Comparison of ENCODE assay signal across 28 mouse cellular contexts in genomic region chr8:47691831-47692230, GRCm38 (mm10). TPM values are rescaled to one million over a fixed set of nuclear protein-coding genes. Genes with fewer than 3 reads are reported as not detected.
DNase-seq lines count a peak whose midpoint lies in the region; ATAC-seq lines count a peak whose summit lies in the region.
"Had no signal": no experiment of that assay in that cellular context is flagged by ENCODE, and none has a peak within 500 bp of the region (broad histone marks: within the 10 kb centered on the region; RNA-seq: fewer than 3 reads in every experiment).

No protein-coding gene starts in this region.

- peaks cover 11% of the 10 kb centered on the region for H3K27me3 ChIP-seq in forebrain, embryonic 10.5 days (ENCODE audit: poor library complexity, severe bottlenecking)
- H3K27me3 ChIP-seq in forebrain, embryonic 16.5 days (replicated peaks; ENCODE audit: control insufficient read depth, insufficient read depth, low read length), result no peaks in the 10 kb centered on the region
- H3K27me3 ChIP-seq in liver, embryonic 11.5 days (replicated peaks; ENCODE audit: control insufficient read depth, insufficient read depth, low read length), result no peaks in the 10 kb centered on the region
- H3K27me3 ChIP-seq in liver, embryonic 12.5 days (replicated peaks), result no peaks in the 10 kb centered on the region
- H3K27me3 ChIP-seq in neural tube, embryonic 13.5 days, result peaks cover 8% of the 10 kb centered on the region; the same call in 1 of the 2 replicates
- H3K27me3 ChIP-seq: intestine, embryonic 15.5 days; liver, embryonic 13.5 days; neural tube, embryonic 12.5 days had no signal

- 69% methylated on average over 9 of the region's 10 CpGs for WGBS in forebrain, embryonic 10.5 days
- WGBS in forebrain, embryonic 16.5 days, result 64% methylated on average over 9 of the region's 10 CpGs
- WGBS in liver, embryonic 11.5 days, result 81% methylated on average over 9 of the region's 10 CpGs
- 88% methylated on average over 9 of the region's 10 CpGs for WGBS in liver, embryonic 12.5 days (ENCODE audit: insufficient replicate concordance)
- 71% methylated on average over 10 of the region's 10 CpGs for WGBS in neural tube, embryonic 13.5 days

- no peak overlapping the region for H3K9ac ChIP-seq in forebrain, embryonic 16.5 days (replicated peaks; ENCODE audit: low read depth, low read length)
- H3K9ac ChIP-seq in liver, embryonic 11.5 days (ENCODE audit: low read depth, low read length), result no peak overlapping the region
- H3K9ac ChIP-seq in liver, embryonic 12.5 days, result no peak overlapping the region
- no peak overlapping the region for H3K9ac ChIP-seq in neural tube, embryonic 13.5 days
- H3K9ac ChIP-seq: intestine, embryonic 15.5 days; liver, embryonic 13.5 days; neural tube, embryonic 12.5 days had no signal

- H3K36me3 ChIP-seq in forebrain, embryonic 10.5 days (replicated peaks), result no peaks in the 10 kb centered on the region
- no peaks in the 10 kb centered on the region for H3K36me3 ChIP-seq in forebrain, embryonic 16.5 days (ENCODE audit: control insufficient read depth, insufficient read depth)
- no peaks in the 10 kb centered on the region for H3K36me3 ChIP-seq in liver, embryonic 11.5 days (ENCODE audit: control insufficient read depth, insufficient read depth, low read length)
- no peaks in the 10 kb centered on the region for H3K36me3 ChIP-seq in liver, embryonic 12.5 days
- no peaks in the 10 kb centered on the region for H3K36me3 ChIP-seq in neural tube, embryonic 13.5 days
- H3K36me3 ChIP-seq: G1E; hindbrain, embryonic 10.5 days; intestine, embryonic 15.5 days; limb, embryonic 13.5 days; liver, embryonic 13.5 days; neural tube, embryonic 12.5 days had no signal

- no peak overlapping the region for H3K27ac ChIP-seq in forebrain, embryonic 10.5 days
- no peak overlapping the region for H3K27ac ChIP-seq in forebrain, embryonic 16.5 days (ENCODE audit: low read length)
- H3K27ac ChIP-seq in liver, embryonic 11.5 days (ENCODE audit: low read depth, low read length), result no peak overlapping the region
- no peak overlapping the region for H3K27ac ChIP-seq in liver, embryonic 12.5 days
- H3K27ac ChIP-seq in neural tube, embryonic 13.5 days (replicated peaks), result no peak overlapping the region
- H3K27ac ChIP-seq: intestine, embryonic 15.5 days; limb, embryonic 13.5 days; liver, embryonic 13.5 days; neural tube, embryonic 12.5 days had no signal

- H3K4me3 ChIP-seq in forebrain, embryonic 10.5 days, result no peak overlapping the region
- H3K4me3 ChIP-seq in forebrain, embryonic 16.5 days (replicated peaks; ENCODE audit: low read length), result no peak overlapping the region
- H3K4me3 ChIP-seq in liver, embryonic 11.5 days (ENCODE audit: low read depth, low read length), result no peak overlapping the region
- no peak overlapping the region for H3K4me3 ChIP-seq in liver, embryonic 12.5 days
- no peak overlapping the region for H3K4me3 ChIP-seq in neural tube, embryonic 13.5 days
- H3K4me3 ChIP-seq: intestine, embryonic 15.5 days; limb, embryonic 13.5 days; liver, embryonic 13.5 days; neural tube, embryonic 12.5 days had no signal

- H3K4me2 ChIP-seq in forebrain, embryonic 16.5 days (ENCODE audit: low read length), result no peak overlapping the region
- no peak overlapping the region for H3K4me2 ChIP-seq in liver, embryonic 11.5 days
- no peak overlapping the region for H3K4me2 ChIP-seq in liver, embryonic 12.5 days
- no peak overlapping the region for H3K4me2 ChIP-seq in neural tube, embryonic 13.5 days
- H3K4me2 ChIP-seq: intestine, embryonic 15.5 days had no signal

- peaks cover 6% of the 10 kb centered on the region; the same call in 1 of the 2 replicates for H3K9me3 ChIP-seq in forebrain, embryonic 10.5 days
- no peaks in the 10 kb centered on the region; the same call in 1 of the 2 replicates for H3K9me3 ChIP-seq in forebrain, embryonic 16.5 days (ENCODE audit: control insufficient read depth, low read length)
- no peaks in the 10 kb centered on the region for H3K9me3 ChIP-seq in liver, embryonic 11.5 days (ENCODE audit: control insufficient read depth, low read length)
- no peaks in the 10 kb centered on the region for H3K9me3 ChIP-seq in liver, embryonic 12.5 days (replicated peaks)
- H3K9me3 ChIP-seq in neural tube, embryonic 13.5 days, result no peaks in the 10 kb centered on the region
- H3K9me3 ChIP-seq: G1E; hindbrain, embryonic 10.5 days; intestine, embryonic 15.5 days; limb, embryonic 13.5 days; liver, embryonic 13.5 days; neural tube, embryonic 12.5 days had no signal

- ATAC-seq in forebrain, embryonic 16.5 days, result no peak
- no peak for ATAC-seq in liver, embryonic 11.5 days (replicated peaks; ENCODE audit: low FRiP score)
- no peak for ATAC-seq in liver, embryonic 12.5 days
- ATAC-seq in neural tube, embryonic 13.5 days (ENCODE audit: low read depth), result 0 out of 2 replicates have a peak, but pooled peaks have one; percentile 15
- ATAC-seq: hindbrain, embryonic 16.5 days; intestine, embryonic 15.5 days; lung, postnatal 0 days had no signal

- H3K4me1 ChIP-seq in forebrain, embryonic 10.5 days, result peaks cover 17% of the 10 kb centered on the region
- peaks cover 5% of the 10 kb centered on the region for H3K4me1 ChIP-seq in forebrain, embryonic 16.5 days (replicated peaks; ENCODE audit: control insufficient read depth, insufficient read depth, low read length)
- H3K4me1 ChIP-seq in liver, embryonic 11.5 days (replicated peaks; ENCODE audit: control insufficient read depth, insufficient read depth, low read length), result no peaks in the 10 kb centered on the region
- peaks cover 17% of the 10 kb centered on the region for H3K4me1 ChIP-seq in liver, embryonic 12.5 days
- H3K4me1 ChIP-seq in neural tube, embryonic 13.5 days (replicated peaks), result peaks cover 9% of the 10 kb centered on the region
- H3K4me1 ChIP-seq: intestine, embryonic 15.5 days; neural tube, embryonic 12.5 days had no signal

- peak; percentile 17 for DNase-seq in forebrain, embryonic 10.5 days (ENCODE audit: extremely low spot score, low spot score)
- DNase-seq in liver, embryonic 11.5 days (ENCODE audit: low spot score), result peak; percentile 24
- DNase-seq in neural tube, embryonic 10.5 days (ENCODE audit: extremely low spot score, low spot score), result no peak
- no peak for DNase-seq in thymus, postnatal 10 days (ENCODE audit: low spot score in 2 of 2)
- DNase-seq: adrenal gland, postnatal 14 days; cerebellum, adult 11 months; cerebellum, adult 9-10 months; cerebellum, postnatal 36 days; gastrocnemius, postnatal 25 days; heart, postnatal 14 days; kidney, adult 2 months; kidney, postnatal 36 days; liver, embryonic 13.5 days; lung, adult 18-20 months; lung, postnatal 4 days; retina, postnatal 1 day; right cerebral cortex, postnatal 14 days; thymus, postnatal 14 days had no signal

RNA-seq across cellular contexts. Expression of gene Ing2, which starts 16.5 kb away (rescaled TPM):
- polyA plus RNA-seq in forebrain, embryonic 10.5 days (2016; fragmentation: Nextera tagmentation; extraction: Ambion mirVana), result 10.9 and 13.5 TPM in 2 replicates
- 5.0 and 6.0 TPM in 2 replicates for polyA plus RNA-seq in forebrain, embryonic 16.5 days (2015; fragmentation: Nextera tagmentation; extraction: Ambion mirVana)
- 10.8 and 12.6 TPM in 2 replicates for polyA plus RNA-seq in liver, embryonic 11.5 days (2014; fragmentation: Nextera tagmentation; extraction: Ambion mirVana)
- 14.9 and 15.1 TPM in 2 replicates for polyA plus RNA-seq in liver, embryonic 12.5 days (2016; fragmentation: Nextera tagmentation; extraction: Ambion mirVana)
- 7.9 and 8.5 TPM in 2 replicates for polyA plus RNA-seq in neural tube, embryonic 13.5 days (2015; fragmentation: Nextera tagmentation; extraction: Ambion mirVana)

RNA-seq across cellular contexts. Expression of gene Cdkn2aip, which starts 21.9 kb away (rescaled TPM):
- polyA plus RNA-seq in forebrain, embryonic 10.5 days (2016; fragmentation: Nextera tagmentation; extraction: Ambion mirVana), result 34.8 and 37.3 TPM in 2 replicates
- polyA plus RNA-seq in forebrain, embryonic 16.5 days (2015; fragmentation: Nextera tagmentation; extraction: Ambion mirVana), result 44.4 and 52.2 TPM in 2 replicates
- 22.2 and 27.9 TPM in 2 replicates for polyA plus RNA-seq in liver, embryonic 11.5 days (2014; fragmentation: Nextera tagmentation; extraction: Ambion mirVana)
- polyA plus RNA-seq in liver, embryonic 12.5 days (2016; fragmentation: Nextera tagmentation; extraction: Ambion mirVana), result 17.1 and 18.4 TPM in 2 replicates
- 37.2 and 42.3 TPM in 2 replicates for polyA plus RNA-seq in neural tube, embryonic 13.5 days (2015; fragmentation: Nextera tagmentation; extraction: Ambion mirVana)

Comparison
In these comparisons a context has a peak if more than half of its experiments do, and no peak if none do; other contexts are left out.
1. DNase-seq: peak in forebrain, embryonic 10.5 days (single experiment) and liver, embryonic 11.5 days (single experiment); none in neural tube, embryonic 10.5 days (single experiment) and thymus, postnatal 10 days (0 of 2).